Mouse (Mus musculus): ENCODE measurements at regions not wholly inside any gene's neighbourhood (a gene's known extent, or its start where the extent isn't known, plus 50 kb on each side); places are given as distances from the start of the nearest gene placed in this dataset.
"Not testable (repeated sequence)": the region's sequence is repeated elsewhere in the genome, so short reads cannot be mapped to it uniquely, and the experiment has no call there.

GRCm38 (mm10) chr10:84186466-84186865 lies 253.9 kb downstream of the Nuak1 start:
- no peak for DNase-seq (ENCODE audit: low spot score)

GRCm38 (mm10) chr10:84199035-84199434 lies 241.4 kb downstream of the Nuak1 start:
- no peak for DNase-seq (ENCODE audit: low spot score)

DNA sequence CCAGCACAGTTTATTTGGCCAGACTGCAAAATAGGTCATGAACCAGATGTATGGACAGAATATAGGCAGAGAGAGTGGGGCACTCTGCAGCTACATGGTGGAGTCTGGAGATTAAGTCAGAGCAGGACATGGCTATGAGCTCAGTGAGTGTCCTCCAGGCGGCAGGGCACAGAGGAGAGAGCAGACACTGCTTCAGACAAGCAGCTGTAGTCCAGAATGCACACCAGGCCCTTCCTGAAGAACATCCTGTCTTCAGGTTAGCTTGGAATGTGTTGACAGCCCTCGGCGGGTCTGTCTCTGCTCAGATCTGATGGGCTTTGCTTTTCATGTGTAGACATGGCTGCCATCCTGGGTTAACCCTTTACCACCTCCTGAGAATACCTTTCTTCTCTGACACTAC lies 238.6 kb downstream of the Nuak1 start:
- no peak for DNase-seq (ENCODE audit: low spot score)

GRCm38 (mm10) chr10:84212096-84212785 lies 228.2 kb downstream of the Nuak1 start:
- DNase-seq (ENCODE audit: low spot score), result no peak

GRCm38 (mm10) chr10:84214812-84215211 lies 225.6 kb downstream of the Nuak1 start:
- DNase-seq (ENCODE audit: low spot score), result no peak

GRCm38 (mm10) chr10:84229224-84229921 lies 211.0 kb downstream of the Nuak1 start:
- DNase-seq (ENCODE audit: low spot score), result no peak

- DNase-seq (ENCODE audit: low spot score), result no peak
These were observed 210.2 kb downstream of the Nuak1 start for GRCm38 (mm10) chr10:84230011-84230781.

- DNase-seq (ENCODE audit: low spot score), result peak; percentile 53
These were observed 205.4 kb downstream of the Nuak1 start for GRCm38 (mm10) chr10:84235006-84235405.

- DNase-seq (ENCODE audit: low spot score), result no peak
These were observed 204.2 kb downstream of the Nuak1 start for GRCm38 (mm10) chr10:84236236-84236635.

- no peak for DNase-seq (ENCODE audit: low spot score)
These were observed 202.0 kb downstream of the Nuak1 start for GRCm38 (mm10) chr10:84238279-84238963.

DNA sequence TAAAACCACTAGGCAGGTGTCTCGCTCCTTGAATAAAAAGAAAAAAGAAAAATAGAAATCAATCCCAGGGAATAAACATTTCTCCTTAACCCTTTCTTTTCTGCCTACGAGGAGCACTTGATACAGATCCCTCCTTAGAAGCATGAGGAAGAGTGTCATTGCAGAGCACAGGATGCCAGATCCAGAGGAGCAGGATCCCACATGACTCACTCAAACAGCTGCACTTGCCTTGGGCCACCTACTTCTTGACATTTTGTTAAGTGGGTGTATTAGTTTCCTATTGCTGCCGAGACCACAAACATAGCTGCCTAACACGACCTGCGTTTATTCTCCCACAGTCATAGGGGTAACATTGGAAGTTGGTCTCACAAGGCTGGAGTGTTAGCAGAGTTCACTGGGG lies 197.1 kb downstream of the Nuak1 start:
- DNase-seq (ENCODE audit: low spot score), result no peak

DNA sequence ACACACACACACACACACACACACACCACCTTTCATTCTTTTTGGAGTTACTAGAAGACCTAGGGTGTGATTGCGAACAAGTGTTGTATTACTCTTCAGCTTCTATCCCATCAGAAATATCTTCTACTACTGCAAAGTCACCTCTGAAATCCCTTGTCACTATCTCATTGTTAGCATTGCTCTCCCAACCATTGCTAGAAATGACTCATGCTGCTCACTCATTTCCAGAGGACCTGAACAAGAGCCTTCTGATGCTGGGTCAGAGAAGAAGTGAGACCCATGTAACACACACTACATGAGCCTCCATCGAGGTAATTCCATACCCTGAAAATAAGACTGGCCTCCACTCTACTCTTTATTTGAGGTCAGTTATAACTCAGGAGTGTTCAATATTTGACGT lies 191.1 kb downstream of the Nuak1 start:
- DNase-seq (ENCODE audit: low spot score), result no peak

- no peak for DNase-seq (ENCODE audit: low spot score)
These were observed 179.3 kb downstream of the Nuak1 start for GRCm38 (mm10) chr10:84260931-84261650.

- DNase-seq (ENCODE audit: low spot score), result no peak
These were observed 177.5 kb downstream of the Nuak1 start for GRCm38 (mm10) chr10:84262943-84263342.

GRCm38 (mm10) chr10:84285832-84286506 lies 154.4 kb downstream of the Nuak1 start:
- no peak for DNase-seq (ENCODE audit: low spot score)

GRCm38 (mm10) chr10:84294422-84294821 lies 146.0 kb downstream of the Nuak1 start:
- DNase-seq (ENCODE audit: low spot score), result no peak

DNA sequence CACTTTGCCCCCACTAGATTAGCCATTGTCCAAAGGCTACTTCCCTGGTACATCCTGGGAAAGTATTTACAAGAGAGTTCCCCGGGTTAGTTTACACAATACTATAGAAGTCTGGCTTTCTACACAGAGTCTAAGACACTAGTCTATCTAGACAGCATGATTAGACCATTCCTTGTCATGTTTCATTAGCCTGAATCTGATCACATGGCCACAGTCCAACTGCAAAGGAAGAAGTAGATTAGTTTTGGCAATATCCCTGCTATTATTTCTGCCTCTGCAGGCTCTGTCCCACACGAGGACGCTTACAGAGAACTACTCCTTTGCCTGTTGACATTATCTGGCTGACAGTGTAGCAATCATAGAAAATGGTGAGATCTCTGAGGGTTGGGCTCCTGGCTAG lies 144.2 kb downstream of the Nuak1 start:
- no peak for DNase-seq (ENCODE audit: low spot score)

DNA sequence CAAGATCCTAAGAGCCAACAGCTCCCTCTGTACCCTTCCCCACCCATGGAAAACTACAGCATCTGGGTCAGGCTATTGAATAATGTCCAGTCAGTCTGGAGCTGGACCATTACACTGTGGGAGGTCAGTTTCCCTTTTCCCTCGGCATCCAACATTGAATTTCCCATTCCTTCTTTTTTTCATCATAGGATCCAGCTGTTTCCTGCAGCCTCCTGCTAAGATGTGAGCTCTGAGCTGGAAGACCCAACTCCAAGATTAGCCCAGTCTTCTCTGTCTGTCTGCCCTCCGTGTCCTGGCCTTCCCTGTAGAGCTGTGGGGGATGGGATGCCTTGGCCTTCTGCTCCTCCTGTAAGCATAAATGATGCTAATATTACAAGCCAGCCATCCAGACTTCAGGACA lies 138.8 kb downstream of the Nuak1 start:
- no peak for DNase-seq (ENCODE audit: low spot score)

- DNase-seq (ENCODE audit: low spot score), result no peak
These were observed 137.4 kb downstream of the Nuak1 start for GRCm38 (mm10) chr10:84302821-84303520.

DNA sequence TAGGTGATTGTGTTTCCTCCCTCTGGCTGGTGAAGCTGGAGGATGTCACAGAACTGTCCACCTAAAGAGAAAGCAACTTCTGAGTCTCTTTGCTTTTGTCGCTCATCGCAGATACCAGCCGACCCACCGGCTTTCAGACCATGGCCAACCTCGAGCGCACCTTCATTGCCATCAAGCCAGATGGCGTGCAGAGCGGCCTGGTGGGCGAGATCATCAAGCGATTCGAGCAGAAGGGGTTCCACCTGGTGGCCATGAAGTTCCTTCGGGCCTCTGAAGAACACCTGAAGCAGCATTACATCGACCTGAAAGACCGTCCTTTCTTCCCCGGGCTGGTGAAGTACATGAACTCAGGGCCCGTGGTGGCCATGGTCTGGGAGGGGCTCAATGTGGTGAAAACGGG lies 131.7 kb downstream of the Nuak1 start:
- DNase-seq (ENCODE audit: low spot score), result not testable (repeated sequence)

DNA sequence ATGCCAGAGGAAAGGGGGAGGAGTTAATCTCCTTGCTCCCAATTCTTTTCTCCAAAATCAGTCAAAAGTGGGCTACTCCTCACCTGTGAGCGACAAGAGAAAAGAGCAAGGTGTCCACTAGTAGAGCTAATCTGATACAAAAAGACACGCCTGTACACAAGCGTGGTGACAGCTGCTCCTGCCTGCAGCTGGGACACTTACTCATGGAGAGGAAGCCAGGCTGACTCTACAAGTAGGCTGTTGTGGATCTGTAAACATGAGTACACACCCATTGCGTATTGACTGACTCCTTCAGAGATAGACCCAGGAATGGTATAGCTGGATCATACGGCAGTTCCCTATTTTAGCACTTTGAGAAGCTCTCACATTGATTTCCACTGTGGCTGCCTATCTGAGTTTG lies 129.7 kb downstream of the Nuak1 start:
- no peak for DNase-seq (ENCODE audit: low spot score)

Measured in urinary bladder, postnatal 14 days (tissue).